Mouse (Mus musculus) stomach, embryonic 15.5 days (tissue): ENCODE measurements around the gene C8g. TPM values are rescaled to one million over a fixed set of nuclear protein-coding genes. Genes with fewer than 3 reads are reported as not detected.
A peak's percentile ranks its signal among the peaks of the same experiment; 100 is the strongest.

ENCODE experiments used
- ATAC-seq: fragments of 200-750 bp; cut with Nextera tagmentation; 2 replicates; pipeline ENCODE4 v1.8.0; 2017; ENCODE audit warnings: low read depth, moderate number of reproducible peaks, moderate TSS enrichment; ENCODE audit not compliant: insufficient read depth, low FRiP score
- H3K27ac ChIP-seq: fragments of 300-500 bp; sonication (generic); 2 replicates; pipeline ENCODE4 v1.5.1; 2015; ENCODE audit warnings: mild to moderate bottlenecking, inconsistent platforms
- H3K27me3 ChIP-seq: fragments of 300-500 bp; sonication (generic); replicated peaks from 2 replicates; pipeline ENCODE4 v1.6.1; 2015; ENCODE audit warnings: inconsistent platforms
- H3K36me3 ChIP-seq: fragments of 300-500 bp; sonication (generic); 2 replicates; pipeline ENCODE4 v1.6.1; 2015; ENCODE audit warnings: inconsistent platforms
- H3K4me1 ChIP-seq: fragments of 300-500 bp; sonication (generic); 2 replicates; pipeline ENCODE4 v1.6.1; 2015; ENCODE audit warnings: inconsistent platforms
- H3K4me2 ChIP-seq: fragments of 300-500 bp; sonication (generic); 2 replicates; pipeline ENCODE4 v1.6.1; 2015; ENCODE audit warnings: mild to moderate bottlenecking, inconsistent platforms
- H3K4me3 ChIP-seq: fragments of 300-500 bp; sonication (generic); replicated peaks from 2 replicates; pipeline ENCODE4 v1.5.1; 2015; ENCODE audit warnings: inconsistent platforms
- H3K9ac ChIP-seq: fragments of 300-500 bp; sonication (generic); 2 replicates; pipeline ENCODE4 v1.6.1; 2015; ENCODE audit warnings: inconsistent platforms
- H3K9me3 ChIP-seq: fragments of 300-500 bp; sonication (generic); 2 replicates; pipeline ENCODE4 v1.6.1; 2016; ENCODE audit warnings: inconsistent platforms
- WGBS: fragments of 180-500 bp; shearing (Covaris S2); methylation state at CpG from one replicate; pipeline ENCODE4 v1.1.7; 2015; 5-methylcytosine and 5-hydroxymethylcytosine counted together
- polyA plus RNA-seq: library from polyadenylated mRNA; unstranded; fragments of >200 nt; fragmentation: Nextera tagmentation; extraction: Ambion mirVana; gene quantifications from 2 replicates; pipeline ENCODE4 v1.2.1, GENCODE M21; 2015

Gene C8g
- polyA plus RNA-seq, 1 experiment from 2014 or later = 8.3 TPM

GRCm38 (mm10) chr2:25533707-25534106, 32.2 kb upstream of the C8g start:
- H3K36me3 ChIP-seq = peaks cover 42% of the 10 kb centered on the region

GRCm38 (mm10) chr2:25526510-25527302, 25.2 kb upstream of the C8g start:
- Histone ChIP-seq H3K4me2 (no peak overlapping the region), H3K27ac (no peak overlapping the region), H3K9ac (no peak overlapping the region), H3K27me3 (no peaks in the 10 kb centered on the region), H3K4me3 (no peak overlapping the region), H3K4me1 (no peaks in the 10 kb centered on the region), H3K9me3 (no peaks in the 10 kb centered on the region), H3K36me3 (peaks cover 64% of the 10 kb centered on the region)
- WGBS = 85% methylated on average over 9 of the region's 9 CpGs
- no peak for ATAC-seq

More at GRCm38 (mm10) chr2:25533707-25534106, 32.2 kb upstream of the C8g start:
- H3K9me3 ChIP-seq = no peaks in the 10 kb centered on the region
- ATAC-seq = no peak
- no peak overlapping the region for H3K4me3 ChIP-seq
- no peak overlapping the region for H3K4me2 ChIP-seq
- WGBS = 86% methylated on average over 2 of the region's 2 CpGs
- no peaks in the 10 kb centered on the region for H3K4me1 ChIP-seq
- H3K9ac ChIP-seq = no peak overlapping the region
- H3K27ac ChIP-seq = no peak overlapping the region
- no peaks in the 10 kb centered on the region for H3K27me3 ChIP-seq

GRCm38 (mm10) chr2:25509912-25510311, 8.4 kb upstream of the C8g start:
- Histone ChIP-seq H3K4me1 (no peaks in the 10 kb centered on the region), H3K4me3 (no peak overlapping the region)
- 61% methylated on average over 3 of the region's 3 CpGs for WGBS

GRCm38 (mm10) chr2:25506964-25507363, 5.4 kb upstream of the C8g start:
- Histone ChIP-seq H3K4me1 (peaks cover 10% of the 10 kb centered on the region; the same call in 1 of the 2 replicates), H3K9ac (no peak overlapping the region), H3K4me2 (no peak overlapping the region), H3K36me3 (peaks cover 24% of the 10 kb centered on the region), H3K9me3 (no peaks in the 10 kb centered on the region), H3K27ac (no peak overlapping the region), H3K4me3 (no peak overlapping the region), H3K27me3 (no peaks in the 10 kb centered on the region)
- WGBS = 38% methylated on average over 5 of the region's 5 CpGs
- ATAC-seq = no peak

More at GRCm38 (mm10) chr2:25509912-25510311, 8.4 kb upstream of the C8g start:
- Histone ChIP-seq H3K27me3 (no peaks in the 10 kb centered on the region), H3K4me2 (no peak overlapping the region), H3K9ac (no peak overlapping the region), H3K9me3 (no peaks in the 10 kb centered on the region), H3K36me3 (0 out of 2 replicates have a peak, but pooled peaks cover 8% of the 10 kb centered on the region), H3K27ac (no peak overlapping the region)
- ATAC-seq = no peak

- no peak overlapping the region for H3K9ac ChIP-seq
- peaks cover 24% of the 10 kb centered on the region for H3K36me3 ChIP-seq
- no peaks in the 10 kb centered on the region for H3K27me3 ChIP-seq
- 96% methylated on average over 4 of the region's 4 CpGs for WGBS
- H3K9me3 ChIP-seq = no peaks in the 10 kb centered on the region
- ATAC-seq = no peak
- H3K4me3 ChIP-seq = no peak overlapping the region
- H3K27ac ChIP-seq = no peak overlapping the region
- no peak overlapping the region for H3K4me2 ChIP-seq
- H3K4me1 ChIP-seq = peaks cover 18% of the 10 kb centered on the region
Measured at GRCm38 (mm10) chr2:25505860-25506259, 4.3 kb upstream of the C8g start.

- Histone ChIP-seq H3K4me2 (no peak overlapping the region), H3K9me3 (no peaks in the 10 kb centered on the region), H3K9ac (no peak overlapping the region), H3K27ac (no peak overlapping the region), H3K36me3 (peaks cover 24% of the 10 kb centered on the region), H3K4me1 (peaks cover 21% of the 10 kb centered on the region), H3K27me3 (no peaks in the 10 kb centered on the region), H3K4me3 (no peak overlapping the region)
- WGBS = 73% methylated on average over 1 of the region's 1 CpGs
- ATAC-seq = no peak
Measured at GRCm38 (mm10) chr2:25505000-25505399, 3.5 kb upstream of the C8g start.

- Histone ChIP-seq H3K4me2 (no peak overlapping the region), H3K4me1 (peaks cover 22% of the 10 kb centered on the region), H3K4me3 (no peak overlapping the region), H3K9ac (no peak overlapping the region), H3K27me3 (no peaks in the 10 kb centered on the region), H3K36me3 (peaks cover 24% of the 10 kb centered on the region), H3K9me3 (no peaks in the 10 kb centered on the region), H3K27ac (no peak overlapping the region)
- 88% methylated on average over 19 of the region's 19 CpGs for WGBS
- ATAC-seq = no peak
Measured at GRCm38 (mm10) chr2:25504538-25504937, 3.0 kb upstream of the C8g start.

GRCm38 (mm10) chr2:25502726-25503125, 1.2 kb upstream of the C8g start:
- 75% methylated on average over 3 of the region's 3 CpGs for WGBS
- H3K4me1 ChIP-seq = peaks cover 22% of the 10 kb centered on the region
- no peak overlapping the region for H3K9ac ChIP-seq
- H3K27ac ChIP-seq = peak overlapping the region; percentile 35; the same call in 1 of the 2 replicates
- peak; percentile 33; the same call in 1 of the 2 replicates for ATAC-seq
- no peaks in the 10 kb centered on the region for H3K9me3 ChIP-seq
- no peak overlapping the region for H3K4me2 ChIP-seq
- H3K36me3 ChIP-seq = peaks cover 24% of the 10 kb centered on the region
- no peak overlapping the region for H3K4me3 ChIP-seq
- H3K27me3 ChIP-seq = no peaks in the 10 kb centered on the region

GRCm38 (mm10) chr2:25500576-25501405, 728 bp downstream of the C8g start, which contains the start of gene Fbxw5:
Gene Fbxw5 (plus strand): TSS chr2:25500750.
- Histone ChIP-seq H3K9ac (peak within 1 kb of the TSS; percentile 85), H3K9me3 (no peaks in the 10 kb centered on the region), H3K4me3 (peak within 1 kb of the TSS; percentile 75), H3K27me3 (no peaks in the 10 kb centered on the region), H3K36me3 (peaks cover 21% of the 10 kb centered on the region), H3K4me1 (peaks cover 22% of the 10 kb centered on the region), H3K27ac (peak within 1 kb of the TSS; percentile 64), H3K4me2 (peak within 1 kb of the TSS; percentile 91)
- under 1% methylated on average over 35 of the region's 44 CpGs for WGBS
- ATAC-seq = peak; percentile 85

GRCm38 (mm10) chr2:25500071-25500575, 1.4 kb downstream of the C8g start:
- peak overlapping the region; percentile 64 for H3K27ac ChIP-seq
- 0 out of 2 replicates have a peak, but pooled peaks have one; percentile 16 for ATAC-seq
- peak overlapping the region; percentile 22; the same call in 1 of the 2 replicates for H3K9ac ChIP-seq
- no peaks in the 10 kb centered on the region for H3K27me3 ChIP-seq
- WGBS = 65% methylated on average over 6 of the region's 6 CpGs
- peaks cover 18% of the 10 kb centered on the region for H3K36me3 ChIP-seq
- peak overlapping the region; percentile 75 for H3K4me3 ChIP-seq
- H3K4me1 ChIP-seq = peaks cover 22% of the 10 kb centered on the region
- peak overlapping the region; percentile 58 for H3K4me2 ChIP-seq
- H3K9me3 ChIP-seq = no peaks in the 10 kb centered on the region

GRCm38 (mm10) chr2:25498622-25499478, 2.7 kb downstream of the C8g start:
- Histone ChIP-seq H3K9ac (no peak overlapping the region), H3K27ac (no peak overlapping the region), H3K4me3 (no peak overlapping the region), H3K4me2 (no peak overlapping the region), H3K36me3 (peaks cover 5% of the 10 kb centered on the region; the same call in 1 of the 2 replicates), H3K4me1 (peaks cover 22% of the 10 kb centered on the region), H3K9me3 (no peaks in the 10 kb centered on the region), H3K27me3 (no peaks in the 10 kb centered on the region)
- ATAC-seq = no peak
- WGBS = 69% methylated on average over 15 of the region's 15 CpGs
